In the genomic region with DNA sequence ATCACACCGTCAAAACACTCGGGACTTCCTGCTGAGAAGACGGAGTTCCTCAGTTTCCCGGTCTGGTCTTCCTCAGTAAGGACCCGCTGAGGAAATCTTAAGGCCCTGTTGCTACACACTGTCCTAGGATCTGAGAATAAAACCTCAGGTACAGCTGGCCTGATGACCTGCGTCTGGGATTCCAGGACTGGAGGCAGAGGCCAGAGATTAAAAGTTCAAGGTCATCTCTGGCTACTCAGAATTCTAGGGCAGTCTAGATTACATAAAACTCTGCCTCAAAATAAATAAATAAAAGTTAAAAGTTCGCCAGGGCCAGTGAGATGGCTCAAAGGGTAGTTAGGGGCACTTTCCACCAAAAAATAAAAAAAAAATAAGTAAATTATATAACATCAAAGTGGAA, we compare ENCODE assay signal across 23 mouse cellular contexts. TPM values are rescaled to one million over a fixed set of nuclear protein-coding genes. Genes with fewer than 3 reads are reported as not detected.
"Had no signal": no experiment of that assay in that cellular context is flagged by ENCODE, and none has a peak within 500 bp of the region (broad histone marks: within the 10 kb centered on the region; RNA-seq: fewer than 3 reads in every experiment).

No protein-coding gene starts in this region.

- H3K4me3 ChIP-seq: midbrain, embryonic 10.5 days; midbrain, embryonic 12.5 days; myocyte; neural tube, embryonic 13.5 days; neural tube, embryonic 15.5 days had no signal

- ATAC-seq: midbrain, embryonic 16.5 days had no signal

- H3K9me3 ChIP-seq: midbrain, embryonic 10.5 days; midbrain, embryonic 12.5 days; neural tube, embryonic 13.5 days; neural tube, embryonic 15.5 days had no signal

- H3K9ac ChIP-seq: lung, embryonic 14.5 days; midbrain, embryonic 12.5 days; neural tube, embryonic 13.5 days; neural tube, embryonic 15.5 days had no signal

- H3K4me2 ChIP-seq: lung, embryonic 14.5 days; midbrain, embryonic 12.5 days; neural tube, embryonic 13.5 days; neural tube, embryonic 15.5 days had no signal

- H3K36me3 ChIP-seq: midbrain, embryonic 10.5 days; midbrain, embryonic 12.5 days; neural tube, embryonic 13.5 days; neural tube, embryonic 15.5 days had no signal

- H3K27me3 ChIP-seq: midbrain, embryonic 12.5 days; neural tube, embryonic 13.5 days; neural tube, embryonic 15.5 days had no signal

- DNase-seq: lung, adult 18-20 months; lung, embryonic 14.5 days; lung, postnatal 10 days; lung, postnatal 4 days; midbrain, embryonic 14.5 days; retina, postnatal 1 day; right cerebral cortex, adult 18-20 months; right cerebral cortex, postnatal 25 days; right cerebral cortex, postnatal 4 days; spleen, adult 18-20 months; thymus, adult 18-20 months; thymus, postnatal 14 days; thymus, postnatal 36 days had no signal

- H3K27ac ChIP-seq: midbrain, embryonic 10.5 days; midbrain, embryonic 12.5 days; neural tube, embryonic 13.5 days; neural tube, embryonic 15.5 days had no signal

RNA-seq across cellular contexts. Expression of a gene that starts 34.7 kb away (rescaled TPM):
- total RNA-seq: megakaryocyte, adult 5-6 weeks; megakaryocyte-erythroid progenitor cell, adult 5-6 weeks had no signal
- polyA plus RNA-seq: midbrain, embryonic 10.5 days; myocyte; neural tube, embryonic 11.5 days; neural tube, embryonic 13.5 days; small intestine, adult 2 months had no signal

RNA-seq across cellular contexts. Expression of a gene that starts 44.9 kb away (rescaled TPM):
- total RNA-seq: megakaryocyte-erythroid progenitor cell, adult 5-6 weeks had no signal
